Mouse (Mus musculus) neural tube, embryonic 11.5 days (tissue): ENCODE measurements around the gene Gm5105. TPM values are rescaled to one million over a fixed set of nuclear protein-coding genes. Genes with fewer than 3 reads are reported as not detected.

Experiments used
- ATAC-seq: fragments of 200-750 bp; cut with Nextera tagmentation; 2 replicates; pipeline ENCODE4 v1.8.0; 2017; ENCODE audit warnings: moderate number of reproducible peaks, mild to moderate bottlenecking, moderate TSS enrichment, moderate library complexity; ENCODE audit not compliant: insufficient read depth, low FRiP score, low TSS enrichment
- DNase-seq: peaks from one replicate; pipeline ENCODE4 v3.0.0-alpha.2; 2015; ENCODE audit warnings: low spot score
- H3K27ac ChIP-seq: fragments of 300-500 bp; sonication (generic); 2 replicates; pipeline ENCODE4 v1.5.1; 2014; ENCODE audit warnings: low read depth, mild to moderate bottlenecking, low read length
- H3K27me3 ChIP-seq: fragments of 300-500 bp; sonication (generic); 2 replicates; pipeline ENCODE4 v1.6.1; 2014; ENCODE audit warnings: mild to moderate bottlenecking, low read length, mixed read lengths; ENCODE audit not compliant: control insufficient read depth, insufficient read depth
- H3K36me3 ChIP-seq: fragments of 300-500 bp; sonication (generic); 2 replicates; pipeline ENCODE4 v1.6.1; 2014; ENCODE audit warnings: mild to moderate bottlenecking, low read length, moderate library complexity, mixed read lengths; ENCODE audit not compliant: control insufficient read depth, insufficient read depth
- H3K4me1 ChIP-seq: fragments of 300-500 bp; sonication (generic); 2 replicates; pipeline ENCODE4 v1.6.1; 2014; ENCODE audit warnings: low read length, mixed read lengths; ENCODE audit not compliant: control insufficient read depth, insufficient read depth
- H3K4me2 ChIP-seq: fragments of 300-500 bp; sonication (generic); 2 replicates; pipeline ENCODE4 v1.6.1; 2014; ENCODE audit warnings: low read depth, mild to moderate bottlenecking, moderate library complexity
- H3K4me3 ChIP-seq: fragments of 300-500 bp; sonication (generic); 2 replicates; pipeline ENCODE4 v1.5.1; 2014; ENCODE audit warnings: low read depth, low read length
- H3K9ac ChIP-seq: fragments of 300-500 bp; sonication (generic); 2 replicates; pipeline ENCODE4 v1.6.1; 2014; ENCODE audit warnings: mild to moderate bottlenecking, low read length
- H3K9me3 ChIP-seq: fragments of 300-500 bp; sonication (generic); 2 replicates; pipeline ENCODE4 v1.6.1; 2016; ENCODE audit warnings: low read length; ENCODE audit not compliant: control insufficient read depth
- WGBS: fragments of 180-500 bp; shearing (Covaris S2); extraction: QIAGEN DNeasy Blood & Tissue Kit; methylation state at CpG from one replicate; pipeline ENCODE4 v1.1.7; 2014; 5-methylcytosine and 5-hydroxymethylcytosine counted together
- polyA plus RNA-seq: library from polyadenylated mRNA; unstranded; fragments of >200 nt; fragmentation: Nextera tagmentation; extraction: Ambion mirVana; gene quantifications from 2 replicates; pipeline ENCODE4 v1.2.1, GENCODE M21; 2014

Gm5105 gene
- polyA plus RNA-seq, 1 experiment from 2014 or later: not detected

DNA sequence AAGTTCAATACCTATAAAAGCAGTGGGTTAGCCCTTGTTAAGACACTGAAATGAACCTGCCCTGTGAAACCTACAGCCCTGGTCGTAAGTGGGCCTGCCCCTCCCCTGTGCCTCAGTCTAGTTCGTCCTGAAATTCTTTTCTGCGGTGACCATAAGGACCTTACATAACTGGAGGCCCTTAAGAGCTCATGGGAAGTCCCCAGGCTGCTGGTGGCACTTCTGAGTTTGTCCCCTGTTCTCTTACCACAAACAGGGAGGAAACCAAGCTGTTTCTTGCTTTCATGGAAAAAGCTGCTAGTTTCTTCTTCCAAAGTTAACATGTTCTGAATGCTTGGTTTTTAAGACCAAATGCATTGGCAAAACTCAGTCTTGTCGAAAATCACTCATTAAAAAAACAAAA, 65.3 kb downstream of the Gm5105 start:
- no peaks in the 10 kb centered on the region for H3K27me3 ChIP-seq
- H3K9me3 ChIP-seq: no peaks in the 10 kb centered on the region
- no peak overlapping the region for H3K4me3 ChIP-seq
- no peak overlapping the region for H3K9ac ChIP-seq
- ATAC-seq (no peak), DNase-seq (no peak)
- 75% methylated on average over 4 of the region's 4 CpGs for WGBS
- no peak overlapping the region for H3K27ac ChIP-seq
- no peak overlapping the region for H3K4me2 ChIP-seq
- H3K36me3 ChIP-seq: no peaks in the 10 kb centered on the region
- no peaks in the 10 kb centered on the region for H3K4me1 ChIP-seq

GRCm38 (mm10) chr3:138000724-138001069, 66.5 kb downstream of the Gm5105 start:
- no peaks in the 10 kb centered on the region for H3K4me1 ChIP-seq
- DNase-seq: no peak
- H3K4me3 ChIP-seq: no peak overlapping the region
- no peak overlapping the region for H3K27ac ChIP-seq
- 83% methylated on average over 4 of the region's 4 CpGs for WGBS
- H3K9me3 ChIP-seq: no peaks in the 10 kb centered on the region
- H3K36me3 ChIP-seq: no peaks in the 10 kb centered on the region
- no peak overlapping the region for H3K4me2 ChIP-seq
- no peak for ATAC-seq
- no peak overlapping the region for H3K9ac ChIP-seq
- H3K27me3 ChIP-seq: no peaks in the 10 kb centered on the region

DNA sequence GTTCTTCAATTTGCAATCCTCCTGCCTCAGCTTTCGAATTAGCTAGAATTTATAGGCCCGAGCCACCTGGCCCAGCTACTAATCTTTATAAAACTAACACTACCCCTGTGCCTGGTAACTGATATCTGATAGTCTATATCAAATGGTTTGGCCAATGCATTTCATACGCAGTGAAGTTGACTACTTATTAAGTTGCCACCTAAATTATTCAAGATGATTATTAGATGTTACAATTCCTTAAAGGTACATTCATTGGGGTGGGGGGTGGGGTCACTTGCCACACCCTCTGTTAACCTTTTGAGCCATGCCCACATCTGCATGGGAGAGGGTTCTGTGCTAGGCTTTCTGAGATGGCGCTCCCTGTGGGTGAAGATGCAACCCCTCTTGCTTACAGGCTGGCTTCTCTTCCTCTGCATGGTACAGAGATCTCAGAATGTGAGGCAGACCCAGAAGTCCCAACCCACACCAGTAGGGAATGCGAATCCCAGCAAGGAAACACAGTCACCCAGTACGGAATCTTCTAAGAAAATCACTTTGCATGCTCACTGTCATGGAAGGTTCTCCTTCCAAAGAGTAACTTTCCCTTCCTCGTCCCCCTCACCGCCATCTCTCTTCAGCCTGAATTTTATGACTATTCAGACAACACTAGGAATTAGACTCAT, 67.0 kb downstream of the Gm5105 start:
- no peaks in the 10 kb centered on the region for H3K4me1 ChIP-seq
- no peak for DNase-seq
- H3K4me2 ChIP-seq: no peak overlapping the region
- no peak overlapping the region for H3K27ac ChIP-seq
- no peaks in the 10 kb centered on the region for H3K27me3 ChIP-seq
- 93% methylated on average over 8 of the region's 8 CpGs for WGBS
- no peak overlapping the region for H3K4me3 ChIP-seq
- H3K36me3 ChIP-seq: no peaks in the 10 kb centered on the region
- H3K9me3 ChIP-seq: no peaks in the 10 kb centered on the region
- no peak overlapping the region for H3K9ac ChIP-seq
- no peak for ATAC-seq

- Histone ChIP-seq H3K4me2 (no peak overlapping the region), H3K4me3 (no peak overlapping the region), H3K36me3 (no peaks in the 10 kb centered on the region), H3K9me3 (no peaks in the 10 kb centered on the region), H3K4me1 (no peaks in the 10 kb centered on the region), H3K9ac (no peak overlapping the region), H3K27ac (no peak overlapping the region), H3K27me3 (no peaks in the 10 kb centered on the region)
- ATAC-seq: no peak
- WGBS: 72% methylated on average over 9 of the region's 9 CpGs
- no peak for DNase-seq
Measured at GRCm38 (mm10) chr3:137999224-137999790, 67.9 kb downstream of the Gm5105 start.

Other genes starting within 250 kb of the Gm5105 start
- gene H2afz, start 202.9 kb downstream of the Gm5105 start, polyA plus RNA-seq: 2,454 and 2,599 TPM in 2 replicates
- 8.7 and 11.0 TPM in 2 replicates for gene Dnajb14, start 199.7 kb downstream of the Gm5105 start, polyA plus RNA-seq
- 94.8 and 97.7 TPM in 2 replicates for gene Lamtor3, start 148.9 kb downstream of the Gm5105 start, polyA plus RNA-seq
- gene Dapp1, start 85.8 kb downstream of the Gm5105 start, polyA plus RNA-seq: 1.6 and 2.6 TPM in 2 replicates
- gene 1110002E22Rik, start 2.3 kb downstream of the Gm5105 start, polyA plus RNA-seq: 0.21 and 0.42 TPM in 2 replicates
- gene Trmt10a, start 76.1 kb upstream of the Gm5105 start, polyA plus RNA-seq: 13.8 and 17.0 TPM in 2 replicates
- 7.5 and 7.8 TPM in 2 replicates for gene Mttp, start 77.6 kb upstream of the Gm5105 start, polyA plus RNA-seq
- not detected in 2 replicates for gene 4930579F01Rik, start 126.4 kb upstream of the Gm5105 start, polyA plus RNA-seq
- gene Adh7, start 150.4 kb upstream of the Gm5105 start, polyA plus RNA-seq: 0.13 TPM in 1 of 2 replicates, not detected in the other
- gene Adh1, start 193.6 kb upstream of the Gm5105 start, polyA plus RNA-seq: 1.9 and 2.1 TPM in 2 replicates
- gene Adh6a, start 245.9 kb upstream of the Gm5105 start, polyA plus RNA-seq: not detected in 2 replicates